Mouse (Mus musculus): ENCODE results near the gene Uaca. TPM values are rescaled to one million over a fixed set of nuclear protein-coding genes. Genes with fewer than 3 reads are reported as not detected.

The Uaca gene
- 10 to 100 TPM; 40.7 to 51.1 TPM for total RNA-seq (2021)
- long read RNA-seq, experiment 1, full-length matches to known transcripts, result 11 of 45 reads
- long read RNA-seq, experiment 1, partial matches to known transcripts, result 17 of 45 reads
- long read RNA-seq, experiment 1, other reads (novel, unspliced or antisense), result 17 of 45 reads
- long read RNA-seq, experiment 2, full-length matches to known transcripts, result 6 of 40 reads
- long read RNA-seq, experiment 2, partial matches to known transcripts, result 17 of 40 reads
- long read RNA-seq, experiment 2, other reads (novel, unspliced or antisense), result 17 of 40 reads

GRCm38 (mm10) chr9:60794210-60794840 is at the start of gene Uaca:
Gene Uaca, plus strand, starts transcription at chr9:60794542.
- DNase-seq, result peak; percentile 96

GRCm38 (mm10) chr9:60744971-60745370 is 49.4 kb upstream of the Uaca start:
- DNase-seq, result no peak

GRCm38 (mm10) chr9:60746561-60746960 is 47.8 kb upstream of the Uaca start:
- no peak for DNase-seq

- DNase-seq, result no peak
These were observed 46.7 kb upstream of the Uaca start for GRCm38 (mm10) chr9:60747672-60748071.

- DNase-seq, result no peak
These were observed 46.2 kb upstream of the Uaca start for GRCm38 (mm10) chr9:60748191-60748590.

GRCm38 (mm10) chr9:60749105-60749504 is 45.2 kb upstream of the Uaca start:
- DNase-seq, result no peak

- DNase-seq, result no peak
These were observed 43.2 kb upstream of the Uaca start for GRCm38 (mm10) chr9:60751098-60751497.

- DNase-seq, result no peak
These were observed 42.4 kb upstream of the Uaca start for GRCm38 (mm10) chr9:60751971-60752370.

- DNase-seq, result no peak
These were observed 41.7 kb upstream of the Uaca start for GRCm38 (mm10) chr9:60752636-60753035.

- DNase-seq, result peak; percentile 80
These were observed 38.1 kb upstream of the Uaca start for GRCm38 (mm10) chr9:60756258-60756657.

GRCm38 (mm10) chr9:60756866-60757740 is 37.2 kb upstream of the Uaca start:
- no peak for DNase-seq

GRCm38 (mm10) chr9:60757817-60758216 is 36.5 kb upstream of the Uaca start:
- DNase-seq, result no peak

- peak; percentile 39 for DNase-seq
These were observed 34.8 kb upstream of the Uaca start for GRCm38 (mm10) chr9:60759436-60760007.

GRCm38 (mm10) chr9:60765181-60765580 is 29.2 kb upstream of the Uaca start:
- no peak for DNase-seq

- no peak for DNase-seq
These were observed 25.9 kb upstream of the Uaca start for GRCm38 (mm10) chr9:60768393-60768792.

- DNase-seq, result no peak
These were observed 24.6 kb upstream of the Uaca start for GRCm38 (mm10) chr9:60769711-60770111.

- DNase-seq, result no peak
These were observed 20.6 kb upstream of the Uaca start for GRCm38 (mm10) chr9:60773713-60774112.

- DNase-seq, result no peak
These were observed 17.4 kb upstream of the Uaca start for GRCm38 (mm10) chr9:60776899-60777298.

- no peak for DNase-seq
These were observed 12.1 kb upstream of the Uaca start for GRCm38 (mm10) chr9:60782057-60782789.

GRCm38 (mm10) chr9:60785069-60785468 is 9.3 kb upstream of the Uaca start:
- DNase-seq, result no peak

GRCm38 (mm10) chr9:60787517-60788110 is 6.7 kb upstream of the Uaca start:
- no peak for DNase-seq

GRCm38 (mm10) chr9:60790282-60790681 is 4.1 kb upstream of the Uaca start:
- no peak for DNase-seq

Data from adrenal gland, postnatal 10 days (tissue).